Mouse (Mus musculus): ENCODE results near the gene Gm13057.
"Not testable (repeated sequence)": the region's sequence is repeated elsewhere in the genome, so short reads cannot be mapped to it uniquely, and the experiment has no call there.

Gm13057 gene

DNA sequence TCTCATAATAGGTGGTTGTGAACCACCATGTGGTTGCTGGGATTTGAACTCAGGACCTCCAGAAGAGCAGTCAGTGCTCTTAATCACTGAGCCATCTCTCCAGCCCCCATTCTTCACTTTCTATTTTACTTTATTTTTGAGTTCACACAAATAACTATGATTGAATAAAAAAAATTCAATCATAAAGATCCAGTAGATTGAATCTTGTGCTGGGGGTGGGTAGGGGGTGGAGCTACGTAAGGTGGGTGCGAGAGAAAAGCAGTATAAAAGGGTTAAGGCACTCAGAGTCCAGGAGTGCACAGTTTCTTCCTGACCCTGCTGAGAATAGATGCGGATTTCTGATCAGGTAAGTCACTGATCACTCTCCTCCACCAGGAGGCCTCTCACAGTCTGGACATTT, at the start of gene Gm13057, which contains the start of gene BC080695:
Gene Gm13057, plus strand, starts transcription at position 310 of the 400 bp plus-strand sequence.
Gene BC080695, plus strand, starts transcription at position 301 of the 400 bp plus-strand sequence.
- DNase-seq: not testable (repeated sequence)

GRCm38 (mm10) chr4:143511043-143511442, 40.5 kb upstream of the Gm13057 start, which contains the start of gene Gm13043:
Gene Gm13043 (plus strand): TSS chr4:143511343.
- no peak for DNase-seq

GRCm38 (mm10) chr4:143535654-143536053, 15.9 kb upstream of the Gm13057 start, which contains the start of gene Gm13040:
Gene Gm13040 (plus strand): TSS chr4:143535954.
- not testable (repeated sequence) for DNase-seq
